Mouse (Mus musculus): Measurements from ENCODE around the gene Gm49486. TPM values are rescaled to one million over a fixed set of nuclear protein-coding genes. Genes with fewer than 3 reads are reported as not detected.

Gene Gm49486
- total RNA-seq, 2 experiments from 2014 or later: 0.52 TPM; not detected in 1

DNA sequence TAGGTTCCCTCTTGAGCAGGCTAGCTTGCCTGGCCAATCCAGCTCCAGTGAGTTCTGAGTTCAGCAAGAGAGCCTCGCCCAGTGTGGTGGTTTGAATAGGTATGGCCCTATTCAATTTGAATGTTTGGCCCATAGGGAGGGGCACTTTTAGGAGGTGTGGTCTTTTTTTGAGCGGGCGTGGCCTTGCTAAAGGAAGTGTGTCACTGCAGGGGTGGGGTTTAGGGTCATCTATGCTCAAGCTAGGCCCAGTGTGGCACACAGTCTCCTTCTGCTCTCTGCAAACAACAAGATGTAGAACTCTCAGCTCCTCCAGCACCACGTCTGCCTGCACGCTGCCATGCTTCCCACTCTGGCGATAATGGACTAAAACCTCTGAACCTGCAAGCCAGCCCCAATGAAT lies 34.5 kb downstream of the Gm49486 start:
- ATAC-seq (replicated peaks; ENCODE audit: poor library complexity, severe bottlenecking): no peak

DNA sequence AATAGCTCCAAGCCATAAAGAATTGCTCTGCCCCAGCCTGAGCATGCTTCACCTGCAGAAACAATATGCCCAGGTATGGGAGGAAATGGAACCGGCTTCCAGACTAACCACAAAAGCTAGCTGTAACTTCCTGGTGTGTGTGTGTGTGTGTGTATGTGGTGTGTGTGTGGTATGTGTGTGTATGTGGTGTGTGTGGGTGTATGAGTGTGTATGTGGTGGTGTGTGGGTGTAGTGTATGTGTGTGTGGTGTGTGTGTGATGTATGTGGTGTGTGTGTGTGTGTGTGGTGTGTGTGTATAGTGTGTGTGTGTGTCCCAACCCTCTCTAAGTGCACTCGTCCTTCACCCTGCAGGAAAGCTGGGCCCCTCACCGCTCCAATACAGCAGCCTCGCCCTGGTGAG lies 36.2 kb downstream of the Gm49486 start:
- ATAC-seq (replicated peaks; ENCODE audit: poor library complexity, severe bottlenecking): no peak

DNA sequence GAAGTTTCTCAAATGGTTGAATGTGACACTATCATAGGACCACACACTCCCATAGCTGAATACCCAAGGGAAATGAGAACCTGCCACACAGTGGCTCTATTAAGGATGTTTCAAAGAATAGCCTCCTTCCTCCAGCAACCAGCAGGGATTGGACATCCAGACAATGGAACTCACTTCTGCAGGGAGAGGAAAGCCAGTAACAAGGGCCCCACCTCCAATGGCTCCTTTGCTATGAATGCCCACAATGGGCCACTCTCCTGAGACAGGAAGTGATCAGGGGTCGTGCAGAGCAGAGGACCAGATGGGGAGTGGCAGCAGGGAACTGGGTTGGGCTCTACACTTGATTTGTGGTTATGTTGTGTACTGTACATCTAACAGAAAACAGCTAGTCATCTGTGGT lies 39.3 kb downstream of the Gm49486 start:
- no peak for ATAC-seq (replicated peaks; ENCODE audit: poor library complexity, severe bottlenecking)

DNA sequence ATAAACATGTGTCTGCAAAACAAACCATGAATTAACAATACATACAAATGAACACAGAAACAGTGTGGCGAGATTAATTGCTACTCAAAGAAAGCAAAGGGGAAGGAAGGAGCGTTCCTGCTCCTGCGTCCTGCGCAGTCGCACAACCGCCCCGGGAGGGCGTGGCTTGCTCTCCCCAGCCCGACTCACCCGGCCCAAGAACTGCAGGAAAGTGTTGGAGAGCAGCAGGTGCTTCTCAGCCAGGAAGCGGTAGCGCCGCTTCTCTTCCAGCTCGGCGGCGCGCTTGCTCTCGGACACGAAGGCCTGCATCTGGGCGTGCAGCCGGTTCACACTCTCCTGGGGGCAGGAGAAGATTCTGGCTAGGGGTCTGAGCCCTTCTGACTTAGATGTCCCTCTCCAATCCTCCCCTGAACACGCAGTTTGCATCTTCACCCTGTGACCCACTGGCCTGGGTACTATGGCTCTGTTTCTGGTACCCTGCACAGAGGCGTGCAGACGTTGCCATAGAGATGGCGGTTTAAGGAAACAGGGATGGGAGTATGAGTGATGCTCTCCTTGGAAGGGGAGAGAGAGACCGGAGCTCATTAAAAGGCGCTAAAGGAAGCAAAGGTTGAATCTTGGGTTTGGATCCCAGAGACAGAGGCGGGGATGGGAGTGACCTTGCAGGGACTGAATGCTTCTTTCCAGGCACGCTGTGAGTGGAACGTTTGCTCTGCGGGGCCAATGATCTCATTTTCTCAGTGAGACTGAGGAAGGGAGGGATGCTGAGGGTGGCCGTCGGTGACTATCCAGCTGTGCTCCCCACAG lies 41.3 kb downstream of the Gm49486 start:
- ATAC-seq (replicated peaks; ENCODE audit: poor library complexity, severe bottlenecking): peak; percentile 83

DNA sequence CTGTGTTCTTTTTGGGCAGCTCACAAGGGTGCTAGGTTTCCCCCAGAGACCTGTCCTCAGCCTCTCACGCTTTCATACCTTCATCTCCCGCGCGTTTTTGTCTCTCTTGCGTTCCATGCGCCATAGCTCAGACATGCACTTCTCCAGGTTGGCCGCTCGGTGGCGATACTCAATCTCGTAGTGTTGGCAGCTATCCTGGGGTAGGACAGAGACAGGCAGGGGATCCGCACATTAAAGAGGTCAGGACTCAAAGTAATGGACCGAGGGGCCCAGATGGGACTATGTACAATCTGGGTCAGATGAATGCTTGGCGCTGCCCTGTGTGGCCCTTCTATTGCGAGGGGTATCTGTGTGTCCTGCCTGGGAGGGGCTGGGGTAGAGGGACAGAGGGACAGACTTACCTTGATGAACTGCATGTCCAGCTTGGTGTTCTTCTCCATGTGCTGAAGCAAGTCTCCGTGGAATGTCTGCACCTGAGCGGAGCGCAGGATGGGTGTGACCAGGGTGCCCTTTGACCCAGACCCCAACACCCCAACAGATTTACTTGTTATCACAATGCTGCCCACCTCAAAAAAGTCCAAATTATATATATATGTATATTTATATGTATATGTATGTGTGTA lies 42.0 kb downstream of the Gm49486 start:
- peak; percentile 62 for ATAC-seq (replicated peaks; ENCODE audit: poor library complexity, severe bottlenecking)

DNA sequence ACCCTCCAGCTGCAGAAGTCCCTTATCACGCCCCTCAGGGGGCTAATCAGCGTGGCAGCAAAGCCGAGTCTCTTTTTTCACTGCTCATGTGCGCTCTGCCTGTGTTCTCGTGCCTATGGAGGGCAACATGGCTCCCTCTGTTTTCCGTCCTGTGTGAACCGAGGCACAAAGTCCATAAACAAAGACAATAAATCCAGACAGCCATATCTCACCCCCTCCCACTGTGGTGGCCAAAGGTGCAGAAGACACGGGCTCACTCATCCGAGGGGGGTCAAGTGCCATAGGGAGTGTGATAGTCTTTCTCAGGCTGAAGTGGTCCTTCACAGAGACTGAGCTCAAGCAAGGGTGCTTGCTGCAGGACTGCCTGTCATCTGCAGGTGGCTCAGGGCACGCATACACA lies 43.8 kb downstream of the Gm49486 start:
- no peak for ATAC-seq (replicated peaks; ENCODE audit: poor library complexity, severe bottlenecking)

DNA sequence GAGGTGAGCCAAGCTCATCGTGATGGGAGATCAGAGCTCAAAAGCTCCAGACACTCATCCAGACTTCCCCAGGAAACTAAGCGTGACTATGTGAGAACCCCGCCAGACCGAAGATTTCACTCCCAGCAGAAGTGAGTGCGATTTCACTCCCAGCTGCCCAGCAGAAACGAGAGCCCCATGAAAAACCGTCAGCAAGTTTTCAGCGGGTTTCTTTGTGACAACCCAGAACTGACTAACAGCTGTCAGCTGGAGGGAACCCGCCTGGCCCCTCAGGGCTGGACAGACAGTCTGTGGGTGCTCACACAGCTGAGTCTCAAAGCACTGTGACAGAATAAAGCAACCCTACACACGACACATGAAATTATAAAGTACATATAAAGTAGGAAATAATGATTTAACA lies 48.5 kb downstream of the Gm49486 start:
- no peak for ATAC-seq (replicated peaks; ENCODE audit: poor library complexity, severe bottlenecking)

DNA sequence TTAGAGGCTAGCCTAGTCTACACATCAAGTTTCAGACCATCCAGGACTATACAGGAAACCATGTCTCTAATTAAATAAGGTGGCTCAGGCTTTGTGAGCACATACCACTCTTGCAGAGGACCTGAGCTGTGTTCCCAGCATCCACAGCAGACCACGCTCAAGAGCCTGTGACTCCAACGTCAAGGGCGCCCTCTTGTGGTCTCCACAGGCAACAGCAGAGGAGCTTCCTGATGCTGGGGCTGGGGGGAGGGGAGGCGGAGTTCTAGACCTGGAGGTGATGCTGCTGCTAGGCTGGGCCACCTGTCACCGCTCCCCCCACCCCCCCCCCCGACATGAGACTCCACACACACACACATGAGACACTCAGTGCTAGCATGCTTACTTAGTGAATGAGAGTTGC lies 51.0 kb downstream of the Gm49486 start:
- peak; percentile 64 for ATAC-seq (replicated peaks; ENCODE audit: poor library complexity, severe bottlenecking)

DNA sequence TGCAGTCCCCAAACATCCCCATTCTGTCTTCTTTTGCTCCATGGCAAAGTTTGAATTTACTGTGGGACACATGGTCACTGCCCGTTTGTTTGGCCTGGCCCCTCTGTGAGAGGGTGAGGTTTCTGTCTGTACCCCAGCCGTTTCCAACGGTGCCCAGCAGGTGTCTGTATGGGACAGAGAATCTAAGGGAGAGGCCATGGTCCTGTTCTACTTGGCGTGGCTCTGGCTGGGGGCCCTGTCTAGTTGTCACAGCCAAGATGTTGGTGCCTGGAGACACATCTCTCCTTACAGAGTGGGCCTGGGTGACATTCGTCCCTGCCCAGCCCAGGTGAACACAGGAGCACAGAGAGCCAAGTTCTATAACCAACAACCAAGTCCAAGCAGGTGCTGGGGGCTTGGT lies 51.7 kb downstream of the Gm49486 start:
- no peak for ATAC-seq (replicated peaks; ENCODE audit: poor library complexity, severe bottlenecking)

DNA sequence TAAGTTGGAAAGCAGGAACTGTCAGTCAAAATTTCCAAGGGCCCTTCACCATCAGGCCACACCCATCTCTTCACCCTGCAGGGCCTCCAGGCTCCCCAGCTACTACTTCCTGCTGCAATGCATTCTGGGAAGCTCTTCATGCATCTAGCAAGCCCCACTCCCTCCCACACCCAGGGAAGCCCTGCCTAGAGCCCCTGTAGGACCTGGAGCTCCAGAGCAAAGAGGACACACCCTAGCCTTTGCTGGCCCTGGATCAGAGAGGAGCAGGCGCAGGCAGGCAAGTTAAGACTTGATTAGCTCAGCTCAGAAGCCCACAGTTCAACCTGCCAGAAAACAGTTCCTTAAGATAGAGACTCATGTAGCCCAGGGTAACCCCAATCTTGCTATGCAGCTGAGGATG lies 52.2 kb downstream of the Gm49486 start:
- ATAC-seq (replicated peaks; ENCODE audit: poor library complexity, severe bottlenecking): peak; percentile 59

DNA sequence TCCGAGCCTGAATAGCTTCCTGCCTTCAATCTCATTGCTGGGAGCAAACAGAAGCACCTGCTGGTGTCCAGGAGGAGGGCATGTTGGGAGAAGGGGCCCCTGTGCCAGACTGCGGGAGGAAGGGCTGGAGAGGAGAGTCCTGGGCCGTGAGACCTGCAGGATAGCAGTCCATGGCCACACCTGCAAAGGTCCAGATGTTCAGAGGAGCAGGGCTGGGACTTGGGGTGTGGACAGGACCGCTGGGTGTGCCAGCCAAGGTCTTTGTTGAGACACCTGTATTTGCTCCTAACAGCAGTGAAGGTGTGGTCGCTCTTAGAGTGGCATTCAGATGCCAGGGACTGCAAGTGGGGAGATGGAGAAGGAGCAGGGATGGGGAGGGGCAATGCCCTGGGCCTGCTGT lies 53.2 kb downstream of the Gm49486 start:
- ATAC-seq (replicated peaks; ENCODE audit: poor library complexity, severe bottlenecking): no peak

DNA sequence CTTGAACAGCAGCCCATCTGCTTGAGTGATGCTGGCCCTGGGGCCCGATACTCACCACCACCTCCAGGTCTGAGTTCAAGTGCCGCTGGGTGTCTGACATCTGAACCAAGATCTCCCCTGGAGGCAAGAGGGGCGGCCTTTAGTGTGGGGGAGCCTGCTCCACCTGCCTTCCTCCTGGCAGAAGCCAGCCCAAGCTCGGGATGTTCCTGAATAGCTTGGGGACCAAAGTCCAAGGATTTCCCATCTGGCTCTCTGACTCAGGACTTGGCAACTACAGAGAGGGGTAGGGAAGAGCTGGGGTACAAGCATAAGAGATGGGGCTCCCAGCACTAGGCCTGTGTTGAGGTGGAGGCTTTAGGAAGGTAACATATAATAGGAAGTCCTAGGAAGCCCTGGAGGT lies 54.2 kb downstream of the Gm49486 start:
- no peak for ATAC-seq (replicated peaks; ENCODE audit: poor library complexity, severe bottlenecking)

DNA sequence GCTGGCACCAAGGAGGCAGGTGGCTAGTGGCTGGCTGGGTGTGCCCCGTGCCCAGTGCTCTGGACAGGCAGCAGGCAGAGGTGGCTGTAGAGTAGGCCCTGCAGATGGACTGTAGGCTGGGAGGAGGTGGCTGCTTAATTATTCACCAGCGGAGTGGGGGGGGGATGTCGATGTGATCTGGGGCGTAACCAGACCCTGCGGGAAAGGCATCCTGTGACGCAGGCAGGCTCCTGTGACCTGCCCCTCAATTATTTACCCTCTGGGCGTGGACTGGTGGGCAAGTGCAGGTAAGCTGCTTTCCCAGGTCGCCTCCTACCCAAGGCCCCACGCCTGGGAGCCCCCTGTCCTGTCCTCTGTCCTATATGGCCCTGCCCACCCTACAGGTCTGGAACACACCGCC lies 56.2 kb downstream of the Gm49486 start, which contains the start of gene Baiap2l2:
Baiap2l2 (minus strand) TSS at position 139 of the 400 bp plus-strand sequence.
- ATAC-seq (replicated peaks; ENCODE audit: poor library complexity, severe bottlenecking): no peak

DNA sequence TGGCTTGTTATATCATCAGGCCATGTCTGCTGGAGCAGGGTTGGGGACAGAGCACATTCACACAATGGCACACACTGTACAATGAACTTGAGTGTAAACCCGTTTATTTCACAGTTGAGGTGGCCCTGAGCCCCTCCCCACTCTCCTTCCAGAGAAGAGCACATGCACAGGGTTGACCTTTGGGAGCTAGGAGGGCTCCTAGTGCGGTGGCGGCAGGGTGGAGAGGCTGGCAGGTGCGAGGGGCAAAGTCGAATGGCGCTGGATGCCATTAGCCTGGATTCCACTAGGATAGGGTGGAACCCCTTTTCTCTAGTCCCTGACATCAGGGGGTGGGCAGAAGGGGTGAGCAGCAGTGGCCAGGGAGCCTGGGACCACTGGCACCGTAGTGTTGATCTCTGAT lies 57.0 kb downstream of the Gm49486 start:
- ATAC-seq (replicated peaks; ENCODE audit: poor library complexity, severe bottlenecking): no peak

DNA sequence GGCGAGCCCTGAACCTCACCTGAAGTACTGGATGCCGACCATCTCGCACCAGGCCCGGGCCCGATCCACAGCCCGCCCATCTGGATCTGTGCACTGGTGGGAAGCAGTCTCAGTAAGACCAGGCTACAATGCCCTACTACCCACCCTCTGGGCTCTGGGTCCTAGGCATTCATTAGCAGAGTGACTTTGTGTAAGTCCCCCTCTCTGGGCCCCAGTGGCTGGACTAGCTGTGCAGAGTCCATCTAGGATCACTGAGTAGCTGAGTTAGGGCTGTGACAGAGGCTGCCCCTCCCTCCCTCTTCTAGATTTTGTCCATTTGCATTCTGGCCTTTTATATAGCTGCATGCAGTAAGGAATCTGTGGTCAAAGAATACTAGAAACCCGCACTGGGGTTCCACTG lies 57.9 kb downstream of the Gm49486 start:
- ATAC-seq (replicated peaks; ENCODE audit: poor library complexity, severe bottlenecking): no peak

DNA sequence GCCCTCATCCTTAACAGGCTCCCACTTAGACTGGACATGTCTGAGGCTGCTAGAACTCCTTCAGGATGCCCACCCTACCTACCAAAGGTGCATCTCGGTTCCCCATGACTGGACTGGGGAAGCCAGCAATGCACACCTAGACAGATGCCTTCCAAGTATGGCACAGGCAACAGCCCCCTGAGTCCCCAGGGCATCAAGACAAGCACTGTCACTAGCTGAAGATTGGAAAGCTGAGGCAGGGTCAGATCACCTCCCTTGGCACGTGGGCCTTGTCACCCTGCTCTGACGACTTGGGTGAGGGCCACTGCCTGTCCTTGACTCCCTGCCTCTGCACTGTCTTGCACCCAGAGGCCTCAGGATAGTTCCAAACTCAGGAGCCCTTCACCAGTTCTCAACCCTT lies 59.2 kb downstream of the Gm49486 start:
- no peak for ATAC-seq (replicated peaks; ENCODE audit: poor library complexity, severe bottlenecking)

DNA sequence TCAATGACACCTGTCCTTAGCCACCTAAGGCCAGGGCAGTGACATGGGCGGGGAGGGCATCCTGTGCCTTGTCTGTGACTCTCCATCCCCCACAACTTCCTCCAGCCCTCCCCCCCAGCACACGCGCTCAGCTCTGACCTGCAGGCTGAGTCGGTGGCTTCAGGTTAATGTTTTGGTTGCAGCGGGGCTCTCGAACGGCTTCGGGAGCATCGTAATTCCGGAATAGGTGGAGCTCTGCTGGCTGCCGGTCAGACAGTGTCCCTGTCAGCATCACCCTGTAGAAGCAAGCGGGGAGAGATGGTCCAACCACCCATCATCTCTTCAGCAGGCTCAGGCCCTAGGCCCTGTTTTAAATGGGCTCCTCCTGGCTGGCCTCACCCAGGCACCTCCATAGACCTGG lies 60.2 kb downstream of the Gm49486 start:
- no peak for ATAC-seq (replicated peaks; ENCODE audit: poor library complexity, severe bottlenecking)

DNA sequence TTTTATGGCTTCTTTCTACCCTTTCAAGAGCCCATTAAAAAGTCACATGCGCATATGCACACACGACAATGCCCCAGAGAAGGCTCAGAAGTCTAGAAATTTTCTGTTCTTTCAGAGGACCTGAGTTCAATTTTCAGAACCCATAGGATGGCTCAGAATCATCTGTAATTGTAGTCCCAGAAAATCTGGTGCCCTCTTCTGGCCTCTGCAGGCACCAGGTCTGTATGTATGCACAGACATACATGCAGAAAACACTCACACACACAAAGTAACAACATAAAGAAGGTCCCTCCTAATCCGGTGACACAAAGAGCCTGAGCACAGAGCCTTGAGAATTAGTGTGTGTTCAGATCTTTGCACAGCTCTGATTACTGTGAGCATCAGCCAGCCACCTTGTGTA lies 61.1 kb downstream of the Gm49486 start:
- ATAC-seq (replicated peaks; ENCODE audit: poor library complexity, severe bottlenecking): no peak

DNA sequence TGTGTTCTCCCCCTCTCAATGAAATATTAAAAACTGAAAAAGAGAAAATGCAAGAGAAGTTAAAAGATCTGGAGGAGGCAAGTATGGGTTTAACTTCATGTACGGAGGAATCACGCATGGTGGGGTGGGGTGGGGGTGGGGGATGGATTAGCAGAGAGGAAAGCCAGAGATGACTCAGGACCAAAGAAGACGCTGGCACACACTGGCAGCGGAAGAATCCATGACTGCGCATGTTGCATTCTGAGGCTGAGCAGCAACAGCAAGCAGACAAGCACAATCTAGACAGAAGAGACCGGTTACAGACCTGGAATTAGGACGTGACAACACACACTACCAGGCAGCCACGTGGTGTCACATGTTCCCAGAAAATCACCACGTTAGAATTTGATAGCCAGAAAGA lies 63.6 kb downstream of the Gm49486 start:
- no peak for ATAC-seq (replicated peaks; ENCODE audit: poor library complexity, severe bottlenecking)

DNA sequence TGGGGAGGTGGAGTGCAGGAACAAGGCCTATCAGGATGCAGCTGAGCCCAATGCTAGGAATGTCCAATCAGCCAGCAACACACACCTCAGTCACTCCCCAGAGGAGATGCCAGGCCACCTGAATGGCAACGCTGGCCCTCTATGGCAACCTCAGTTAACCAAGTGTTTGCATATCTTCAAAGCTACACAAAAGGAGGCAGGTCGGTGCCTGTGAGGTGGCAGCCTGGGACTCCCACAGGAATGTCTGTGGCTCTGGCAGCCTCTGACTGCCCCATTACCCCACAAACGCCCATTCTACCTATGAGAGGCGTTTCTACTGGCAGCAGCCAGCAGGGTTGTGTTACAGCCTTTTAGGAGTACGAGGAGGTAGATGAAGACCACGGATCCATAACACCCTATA lies 69.4 kb downstream of the Gm49486 start:
- no peak for ATAC-seq (replicated peaks; ENCODE audit: poor library complexity, severe bottlenecking)

DNA sequence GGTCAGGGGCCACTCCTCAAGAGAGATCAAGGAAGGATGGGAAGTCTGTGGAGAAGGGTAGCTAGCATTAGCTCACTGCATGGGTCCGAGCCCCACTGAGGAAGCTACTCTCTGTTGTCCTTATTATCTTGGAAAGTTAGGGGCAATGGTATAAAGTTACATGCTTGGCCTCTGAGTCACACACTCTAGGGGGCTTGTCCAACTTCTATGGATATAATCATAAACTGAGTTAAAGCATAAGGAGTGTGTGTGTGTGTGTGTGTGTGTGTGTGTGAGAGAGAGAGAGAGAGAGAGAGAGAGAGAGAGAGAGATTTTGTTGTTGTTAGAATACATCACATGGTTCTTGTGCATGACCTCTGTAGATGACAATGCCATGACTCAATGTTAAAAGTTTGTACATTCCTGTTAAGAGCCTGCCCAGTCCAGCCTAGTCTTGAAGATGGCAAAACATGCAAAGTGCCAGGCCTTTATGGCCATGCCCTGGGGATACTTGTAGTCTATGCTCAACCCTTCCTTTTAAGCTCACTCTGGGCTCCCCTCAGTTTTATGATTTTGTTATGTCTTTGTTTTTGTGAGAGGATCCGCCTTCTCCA lies 70.5 kb downstream of the Gm49486 start:
- no peak for ATAC-seq (replicated peaks; ENCODE audit: poor library complexity, severe bottlenecking)

DNA sequence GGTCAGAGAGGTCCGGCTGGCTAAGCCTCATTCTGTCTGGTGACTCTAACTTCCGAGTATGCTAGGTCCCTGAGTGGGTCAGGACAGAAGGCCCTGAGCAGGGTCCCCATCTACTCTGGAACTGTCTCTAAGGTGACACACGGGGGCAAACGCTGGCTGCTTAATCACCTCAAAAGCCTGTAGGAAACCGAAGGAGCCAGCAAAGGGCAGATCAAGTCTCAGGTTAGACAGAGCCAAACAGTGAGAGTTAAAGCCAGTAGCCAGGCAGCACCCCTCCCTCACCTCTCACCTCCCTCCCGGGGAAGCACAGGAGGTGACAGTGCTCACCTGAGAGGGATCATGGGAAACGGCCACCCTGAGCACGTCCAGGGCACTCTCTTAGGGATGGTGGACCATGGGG lies 74.5 kb downstream of the Gm49486 start:
- no peak for ATAC-seq (replicated peaks; ENCODE audit: poor library complexity, severe bottlenecking)
